Mouse (Mus musculus) hindbrain, embryonic 16.5 days (tissue): ENCODE data around the gene Dnal4. TPM values are rescaled to one million over a fixed set of nuclear protein-coding genes. Genes with fewer than 3 reads are reported as not detected.

ENCODE experiments used
- ATAC-seq: fragments of 200-750 bp; cut with Nextera tagmentation; 2 replicates; pipeline ENCODE4 v1.8.0; 2017; ENCODE audit warnings: moderate TSS enrichment, moderate library complexity
- H3K27ac ChIP-seq: fragments of 300-500 bp; sonication (generic); 2 replicates; pipeline ENCODE4 v1.5.1; 2014; ENCODE audit warnings: low read depth, mild to moderate bottlenecking, control low read depth, low read length, moderate library complexity
- H3K27me3 ChIP-seq: fragments of 300-500 bp; sonication (generic); replicated peaks from 2 replicates; pipeline ENCODE4 v1.6.1; 2014; ENCODE audit warnings: low read length; ENCODE audit not compliant: control insufficient read depth, insufficient read depth
- H3K36me3 ChIP-seq: fragments of 300-500 bp; sonication (generic); 2 replicates; pipeline ENCODE4 v1.6.1; 2014; ENCODE audit warnings: mild to moderate bottlenecking, low read length, moderate library complexity, mixed read lengths; ENCODE audit not compliant: control insufficient read depth, insufficient read depth
- H3K4me1 ChIP-seq: fragments of 300-500 bp; sonication (generic); 2 replicates; pipeline ENCODE4 v1.6.1; 2014; ENCODE audit warnings: low read depth, low read length; ENCODE audit not compliant: control insufficient read depth, insufficient read depth
- H3K4me2 ChIP-seq: fragments of 300-500 bp; sonication (generic); 2 replicates; pipeline ENCODE4 v1.6.1; 2014; ENCODE audit warnings: mild to moderate bottlenecking, low read length, control low read depth, moderate library complexity
- H3K4me3 ChIP-seq: fragments of 300-500 bp; sonication (generic); 2 replicates; pipeline ENCODE4 v1.5.1; 2014; ENCODE audit warnings: mild to moderate bottlenecking, low read length, control low read depth, moderate library complexity
- H3K9ac ChIP-seq: fragments of 300-500 bp; sonication (generic); 2 replicates; pipeline ENCODE4 v1.6.1; 2014; ENCODE audit warnings: low read depth, mild to moderate bottlenecking, control low read depth, low read length, moderate library complexity
- H3K9me3 ChIP-seq: fragments of 300-500 bp; sonication (generic); 2 replicates; pipeline ENCODE4 v1.6.1; 2014; ENCODE audit warnings: mild to moderate bottlenecking, low read length, moderate library complexity; ENCODE audit not compliant: control insufficient read depth
- WGBS: fragments of 180-500 bp; shearing (Covaris S2); extraction: QIAGEN DNeasy Blood & Tissue Kit; methylation state at CpG from one replicate; pipeline ENCODE4 v1.1.7; 2014; 5-methylcytosine and 5-hydroxymethylcytosine counted together
- polyA plus RNA-seq: library from polyadenylated mRNA; unstranded; fragments of >200 nt; fragmentation: Nextera tagmentation; extraction: Ambion mirVana; gene quantifications from 2 replicates; pipeline ENCODE4 v1.2.1, GENCODE M21; 2015

The Dnal4 gene
- polyA plus RNA-seq, 1 experiment from 2014 or later = 61.8 TPM

- ATAC-seq = no peak
- H3K36me3 ChIP-seq = peaks cover 40% of the 10 kb centered on the region
Observed at GRCm38 (mm10) chr15:79720267-79720666, 57.4 kb downstream of the Dnal4 start.

GRCm38 (mm10) chr15:79716710-79717109 is 60.9 kb downstream of the Dnal4 start:
- Histone ChIP-seq H3K27ac (no peak overlapping the region), H3K36me3 (peaks cover 51% of the 10 kb centered on the region), H3K9me3 (no peaks in the 10 kb centered on the region), H3K4me3 (no peak overlapping the region), H3K9ac (no peak overlapping the region), H3K27me3 (no peaks in the 10 kb centered on the region), H3K4me2 (no peak overlapping the region), H3K4me1 (no peaks in the 10 kb centered on the region)
- ATAC-seq = no peak
- 87% methylated on average over 6 of the region's 6 CpGs for WGBS

More at GRCm38 (mm10) chr15:79720267-79720666, 57.4 kb downstream of the Dnal4 start:
- H3K4me1 ChIP-seq = no peaks in the 10 kb centered on the region
- H3K27ac ChIP-seq = no peak overlapping the region
- WGBS = 86% methylated on average over 8 of the region's 8 CpGs
- H3K27me3 ChIP-seq = no peaks in the 10 kb centered on the region
- no peak overlapping the region for H3K9ac ChIP-seq
- no peak overlapping the region for H3K4me2 ChIP-seq
- H3K4me3 ChIP-seq = no peak overlapping the region
- no peaks in the 10 kb centered on the region for H3K9me3 ChIP-seq

- Histone ChIP-seq H3K36me3 (peaks cover 55% of the 10 kb centered on the region), H3K9ac (no peak overlapping the region), H3K4me2 (no peak overlapping the region), H3K4me1 (no peaks in the 10 kb centered on the region), H3K4me3 (no peak overlapping the region), H3K27me3 (no peaks in the 10 kb centered on the region), H3K27ac (no peak overlapping the region), H3K9me3 (no peaks in the 10 kb centered on the region)
- no peak for ATAC-seq
- WGBS = 90% methylated on average over 7 of the region's 7 CpGs
Observed at GRCm38 (mm10) chr15:79715646-79716045, 62.0 kb downstream of the Dnal4 start.

Other genes with a start within 250 kb of the Dnal4 start
- 42.9 and 44.6 TPM in 2 replicates for gene Ddx17, start 231.1 kb downstream of the Dnal4 start, polyA plus RNA-seq
- gene Dmc1, start 172.7 kb downstream of the Dnal4 start, polyA plus RNA-seq = 0.99 and 1.3 TPM in 2 replicates
- 3.0 and 3.5 TPM in 2 replicates for gene Fam227a, start 118.9 kb downstream of the Dnal4 start, polyA plus RNA-seq
- gene Cby1, start 118.7 kb downstream of the Dnal4 start, polyA plus RNA-seq = 93.8 and 101 TPM in 2 replicates
- gene Tomm22, start 107.0 kb downstream of the Dnal4 start, polyA plus RNA-seq = 220 and 251 TPM in 2 replicates
- gene Josd1, start 89.9 kb downstream of the Dnal4 start, polyA plus RNA-seq = 19.1 and 21.5 TPM in 2 replicates
- gene Gtpbp1, start 87.0 kb downstream of the Dnal4 start, polyA plus RNA-seq = 46.0 and 51.5 TPM in 2 replicates
- gene Sun2, start 35.3 kb downstream of the Dnal4 start, polyA plus RNA-seq = 4.6 and 4.7 TPM in 2 replicates
- gene Nptxr, start 26.9 kb upstream of the Dnal4 start, polyA plus RNA-seq = 44.1 and 58.7 TPM in 2 replicates
- 0.41 and 0.67 TPM in 2 replicates for gene Npcd, start 56.4 kb upstream of the Dnal4 start, polyA plus RNA-seq
- gene Cbx6, start 56.8 kb upstream of the Dnal4 start, polyA plus RNA-seq = 65.2 and 67.2 TPM in 2 replicates
- 4.5 and 5.1 TPM in 2 replicates for gene Apobec3, start 113.8 kb upstream of the Dnal4 start, polyA plus RNA-seq
- 4.7 and 5.2 TPM in 2 replicates for gene Cbx7, start 193.3 kb upstream of the Dnal4 start, polyA plus RNA-seq
- gene Pdgfb, start 237.1 kb upstream of the Dnal4 start, polyA plus RNA-seq = 6.7 and 8.0 TPM in 2 replicates